Mouse (Mus musculus) embryonic facial prominence, embryonic 13.5 days (tissue): ENCODE measurements around the gene Lcn6. TPM values are rescaled to one million over a fixed set of nuclear protein-coding genes. Genes with fewer than 3 reads are reported as not detected.

Experiments used
- ATAC-seq: fragments of 200-750 bp; cut with Nextera tagmentation; 2 replicates; pipeline ENCODE4 v1.8.0; 2017; ENCODE audit warnings: low read depth; ENCODE audit not compliant: insufficient number of reproducible peaks, insufficient read depth, low FRiP score, low TSS enrichment
- H3K27ac ChIP-seq: fragments of 300-500 bp; sonication (generic); 2 replicates; pipeline ENCODE4 v1.5.1; 2015; ENCODE audit warnings: moderate library complexity, mild to moderate bottlenecking, inconsistent platforms
- H3K27me3 ChIP-seq: fragments of 300-500 bp; sonication (generic); 2 replicates; pipeline ENCODE4 v1.6.1; 2015; ENCODE audit warnings: mild to moderate bottlenecking, inconsistent platforms
- H3K36me3 ChIP-seq: fragments of 300-500 bp; sonication (generic); 2 replicates; pipeline ENCODE4 v1.6.1; 2015; ENCODE audit warnings: mild to moderate bottlenecking, inconsistent platforms
- H3K4me1 ChIP-seq: fragments of 300-500 bp; sonication (generic); 2 replicates; pipeline ENCODE4 v1.6.1; 2015; ENCODE audit warnings: inconsistent platforms
- H3K4me2 ChIP-seq: fragments of 300-500 bp; sonication (generic); 2 replicates; pipeline ENCODE4 v1.6.1; 2015; ENCODE audit warnings: moderate library complexity, mild to moderate bottlenecking, inconsistent platforms
- H3K4me3 ChIP-seq: fragments of 300-500 bp; sonication (generic); 2 replicates; pipeline ENCODE4 v1.5.1; 2015; ENCODE audit warnings: mild to moderate bottlenecking, inconsistent platforms
- H3K9ac ChIP-seq: fragments of 300-500 bp; sonication (generic); 2 replicates; pipeline ENCODE4 v1.6.1; 2015; ENCODE audit warnings: mild to moderate bottlenecking, inconsistent platforms
- H3K9me3 ChIP-seq: fragments of 300-500 bp; sonication (generic); 2 replicates; pipeline ENCODE4 v1.6.1; 2016; ENCODE audit warnings: inconsistent platforms
- WGBS: fragments of 180-500 bp; shearing (Covaris S2); methylation state at CpG from one replicate; pipeline ENCODE4 v1.1.7; 2015; ENCODE audit warnings: mixed read lengths; 5-methylcytosine and 5-hydroxymethylcytosine counted together
- polyA plus RNA-seq: library from polyadenylated mRNA; unstranded; fragments of >200 nt; fragmentation: Nextera tagmentation; extraction: Ambion mirVana; gene quantifications from 2 replicates; pipeline ENCODE4 v1.2.1, GENCODE M21; 2015

The Lcn6 gene
- not detected in 2 replicates for polyA plus RNA-seq

DNA sequence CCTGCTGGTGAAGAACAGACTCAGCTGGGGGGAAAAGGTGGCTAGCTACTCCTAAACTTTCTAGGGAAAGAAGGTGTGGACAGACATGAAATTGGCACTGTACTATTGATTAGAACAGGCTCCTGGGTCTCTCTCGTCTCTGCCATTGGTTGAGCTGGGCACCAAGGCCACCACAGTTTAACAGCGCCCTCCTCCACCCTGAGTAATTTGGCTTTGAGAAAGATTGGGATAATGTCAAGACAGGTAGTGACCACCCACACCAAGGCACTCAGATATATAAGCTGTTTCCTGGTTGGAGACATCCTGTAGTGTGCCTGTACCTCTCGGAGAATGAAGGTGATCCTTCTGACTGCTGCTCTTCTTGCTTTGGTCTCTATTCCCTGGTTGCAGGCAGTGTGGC lies at the start of gene Lcn6:
Gene Lcn6 (plus strand): TSS at position 301 of the 400 bp plus-strand sequence.
- no peak for ATAC-seq
- no peak within 1 kb of the TSS for H3K27ac ChIP-seq
- H3K9ac ChIP-seq = no peak within 1 kb of the TSS
- no peak within 1 kb of the TSS for H3K4me3 ChIP-seq
- H3K4me2 ChIP-seq = no peak within 1 kb of the TSS
- H3K4me1 ChIP-seq = 0 out of 2 replicates have a peak, but pooled peaks cover 3% of the 10 kb centered on the region
- no peaks in the 10 kb centered on the region for H3K36me3 ChIP-seq
- H3K27me3 ChIP-seq = no peaks in the 10 kb centered on the region
- no peaks in the 10 kb centered on the region for H3K9me3 ChIP-seq
- 88% methylated on average over 3 of the region's 3 CpGs for WGBS

- Histone ChIP-seq H3K9ac (no peak within 1 kb of the TSS), H3K4me2 (no peak within 1 kb of the TSS), H3K4me1 (no peaks in the 10 kb centered on the region), H3K27ac (no peak within 1 kb of the TSS), H3K27me3 (no peaks in the 10 kb centered on the region), H3K9me3 (no peaks in the 10 kb centered on the region), H3K4me3 (no peak within 1 kb of the TSS), H3K36me3 (no peaks in the 10 kb centered on the region)
- ATAC-seq = no peak
- WGBS = 69% methylated on average over 6 of the region's 6 CpGs
These were observed 48.8 kb upstream of the Lcn6 start, which contains the start of gene Fcna for GRCm38 (mm10) chr2:25627811-25628210. Gene Fcna (minus strand): TSS chr2:25628030.

GRCm38 (mm10) chr2:25628738-25629137 lies 47.8 kb upstream of the Lcn6 start:
- H3K4me3 ChIP-seq = no peak overlapping the region

GRCm38 (mm10) chr2:25633616-25634015 lies 43.0 kb upstream of the Lcn6 start:
- no peaks in the 10 kb centered on the region for H3K36me3 ChIP-seq
- no peak overlapping the region for H3K9ac ChIP-seq
- no peaks in the 10 kb centered on the region for H3K27me3 ChIP-seq
- no peaks in the 10 kb centered on the region for H3K9me3 ChIP-seq
- H3K4me3 ChIP-seq = no peak overlapping the region
- no peak for ATAC-seq
- WGBS = 76% methylated on average over 3 of the region's 3 CpGs
- no peak overlapping the region for H3K4me2 ChIP-seq
- no peaks in the 10 kb centered on the region for H3K4me1 ChIP-seq
- H3K27ac ChIP-seq = no peak overlapping the region

More at GRCm38 (mm10) chr2:25628738-25629137, 47.8 kb upstream of the Lcn6 start:
- Histone ChIP-seq H3K4me2 (no peak overlapping the region), H3K9me3 (no peaks in the 10 kb centered on the region), H3K9ac (no peak overlapping the region), H3K27ac (no peak overlapping the region), H3K27me3 (no peaks in the 10 kb centered on the region), H3K4me1 (no peaks in the 10 kb centered on the region), H3K36me3 (no peaks in the 10 kb centered on the region)
- no peak for ATAC-seq
- 42% methylated on average over 4 of the region's 4 CpGs for WGBS

DNA sequence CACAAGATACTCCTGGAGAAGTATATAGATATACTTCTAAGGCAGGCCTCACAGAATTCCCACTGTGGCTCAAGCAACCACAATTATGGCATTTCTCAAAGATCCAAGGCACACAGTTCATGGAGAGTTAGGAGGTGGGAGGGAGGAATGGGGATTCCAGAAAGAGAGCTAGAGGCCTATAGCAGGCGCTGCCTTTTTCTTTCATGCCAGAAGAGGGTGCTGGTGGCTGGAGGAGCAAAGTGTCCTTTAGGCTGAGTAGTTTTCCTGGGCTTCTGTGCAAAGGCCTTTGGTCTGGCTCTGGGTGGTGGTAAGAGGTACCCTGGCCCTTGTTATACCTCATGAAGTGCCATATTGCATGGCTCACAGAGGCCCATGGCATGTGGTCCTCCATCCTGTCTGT lies 42.5 kb upstream of the Lcn6 start:
- Histone ChIP-seq H3K9me3 (no peaks in the 10 kb centered on the region), H3K4me1 (no peaks in the 10 kb centered on the region), H3K9ac (no peak overlapping the region), H3K36me3 (no peaks in the 10 kb centered on the region), H3K27me3 (no peaks in the 10 kb centered on the region), H3K4me2 (no peak overlapping the region), H3K27ac (no peak overlapping the region), H3K4me3 (no peak overlapping the region)
- whole genome bisulfite sequencing = 56% methylated on average over 1 of the region's 1 CpGs
- ATAC-seq = no peak

GRCm38 (mm10) chr2:25639890-25640289 lies 36.7 kb upstream of the Lcn6 start:
- ATAC-seq = no peak
- Histone ChIP-seq H3K36me3 (no peaks in the 10 kb centered on the region), H3K27ac (no peak overlapping the region), H3K9me3 (no peaks in the 10 kb centered on the region), H3K27me3 (no peaks in the 10 kb centered on the region), H3K9ac (no peak overlapping the region), H3K4me1 (no peaks in the 10 kb centered on the region), H3K4me2 (no peak overlapping the region), H3K4me3 (no peak overlapping the region)
- 9% methylated on average over 6 of the region's 6 CpGs for WGBS

DNA sequence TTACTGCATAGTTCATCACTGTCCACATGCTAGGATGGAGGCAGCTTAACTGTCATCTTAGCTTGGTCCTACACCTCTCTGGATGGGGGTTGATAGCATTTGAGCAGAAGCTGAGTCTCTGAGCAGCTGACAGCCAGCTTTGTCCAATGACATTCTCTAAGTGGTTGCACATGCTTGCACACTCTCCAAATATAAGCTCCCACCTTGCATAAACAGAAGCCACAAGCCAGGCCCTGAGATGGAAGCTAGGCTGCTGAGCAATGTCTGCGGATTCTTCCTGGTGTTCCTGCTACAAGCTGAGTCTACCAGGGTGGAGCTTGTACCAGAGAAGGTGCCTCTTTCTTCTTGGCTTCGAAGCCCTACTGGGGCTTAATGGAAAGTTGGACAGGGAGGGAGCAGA lies 23.7 kb upstream of the Lcn6 start, which contains the start of gene Lcn8:
Gene Lcn8 (plus strand): TSS at position 219 of the 400 bp plus-strand sequence.
- Histone ChIP-seq H3K4me3 (no peak within 1 kb of the TSS), H3K36me3 (no peaks in the 10 kb centered on the region), H3K9me3 (no peaks in the 10 kb centered on the region), H3K4me1 (no peaks in the 10 kb centered on the region), H3K27ac (no peak within 1 kb of the TSS), H3K9ac (no peak within 1 kb of the TSS), H3K27me3 (no peaks in the 10 kb centered on the region), H3K4me2 (no peak within 1 kb of the TSS)
- ATAC-seq = no peak
- WGBS = 80% methylated on average over 2 of the region's 2 CpGs

- Histone ChIP-seq H3K27ac (no peak overlapping the region), H3K9me3 (no peaks in the 10 kb centered on the region), H3K4me3 (no peak overlapping the region), H3K4me2 (no peak overlapping the region), H3K36me3 (no peaks in the 10 kb centered on the region), H3K4me1 (no peaks in the 10 kb centered on the region), H3K27me3 (no peaks in the 10 kb centered on the region), H3K9ac (no peak overlapping the region)
- ATAC-seq = no peak
- 33% methylated on average over 1 of the region's 1 CpGs for WGBS
These were observed 22.1 kb upstream of the Lcn6 start for GRCm38 (mm10) chr2:25654502-25654901.

DNA sequence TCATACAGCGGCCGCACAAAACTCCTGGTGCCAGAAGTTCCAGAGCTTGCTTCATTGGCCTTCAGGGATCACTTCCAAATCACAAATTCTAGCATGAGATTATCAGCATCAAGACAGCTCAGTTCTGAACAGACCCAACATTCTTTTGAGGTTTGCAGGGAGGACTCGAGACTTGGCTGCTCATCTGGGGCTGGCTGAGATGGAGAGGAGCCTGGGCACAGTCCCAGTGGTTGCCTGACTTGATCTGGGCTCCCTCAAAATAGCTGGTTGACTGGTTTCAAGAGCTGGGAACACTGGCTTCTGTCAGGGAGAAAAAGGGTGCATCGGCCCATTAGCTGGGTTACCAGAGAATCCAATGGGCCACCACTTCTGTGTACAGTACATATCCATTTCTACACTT lies 19.9 kb upstream of the Lcn6 start:
- WGBS = 84% methylated on average over 4 of the region's 4 CpGs
- Histone ChIP-seq H3K4me3 (no peak overlapping the region), H3K4me1 (no peaks in the 10 kb centered on the region), H3K9me3 (no peaks in the 10 kb centered on the region), H3K27ac (no peak overlapping the region), H3K4me2 (no peak overlapping the region), H3K36me3 (no peaks in the 10 kb centered on the region), H3K9ac (no peak overlapping the region), H3K27me3 (no peaks in the 10 kb centered on the region)
- no peak for ATAC-seq

- Histone ChIP-seq H3K27ac (no peak overlapping the region), H3K9me3 (no peaks in the 10 kb centered on the region), H3K4me2 (no peak overlapping the region), H3K4me3 (no peak overlapping the region), H3K36me3 (no peaks in the 10 kb centered on the region), H3K9ac (no peak overlapping the region), H3K4me1 (no peaks in the 10 kb centered on the region), H3K27me3 (no peaks in the 10 kb centered on the region)
- 78% methylated on average over 4 of the region's 4 CpGs for WGBS
- no peak for ATAC-seq
These were observed 19.3 kb upstream of the Lcn6 start for GRCm38 (mm10) chr2:25657246-25657645.

DNA sequence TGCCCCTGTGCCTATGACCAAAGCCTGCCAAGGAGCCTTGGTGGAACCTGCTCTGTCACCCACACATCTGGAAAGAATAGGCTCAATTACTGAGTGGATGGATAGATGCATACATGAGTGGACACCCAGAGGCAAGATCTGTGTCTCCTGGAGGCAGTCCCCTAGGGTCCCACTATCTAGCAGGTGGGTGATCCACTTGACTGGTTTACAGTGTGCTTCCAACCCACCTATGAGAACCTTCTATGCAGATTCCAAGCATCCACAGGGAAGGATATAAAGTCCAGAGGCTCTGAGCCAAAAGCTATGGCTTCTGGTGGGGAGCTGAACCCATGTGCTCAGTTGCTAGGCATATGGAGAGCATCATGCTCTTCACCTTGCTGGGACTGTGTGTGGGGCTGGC lies 18.9 kb upstream of the Lcn6 start, which contains the start of gene Lcn5:
Gene Lcn5 (plus strand): TSS at position 301 of the 400 bp plus-strand sequence.
- no peaks in the 10 kb centered on the region for H3K4me1 ChIP-seq
- H3K9ac ChIP-seq = no peak within 1 kb of the TSS
- H3K9me3 ChIP-seq = no peaks in the 10 kb centered on the region
- H3K4me3 ChIP-seq = no peak within 1 kb of the TSS
- H3K27me3 ChIP-seq = no peaks in the 10 kb centered on the region
- ATAC-seq = no peak
- H3K27ac ChIP-seq = no peak within 1 kb of the TSS
- H3K4me2 ChIP-seq = no peak within 1 kb of the TSS
- H3K36me3 ChIP-seq = no peaks in the 10 kb centered on the region

- H3K27ac ChIP-seq = no peak overlapping the region
- H3K27me3 ChIP-seq = no peaks in the 10 kb centered on the region
- ATAC-seq = no peak
- H3K4me3 ChIP-seq = no peak overlapping the region
- H3K9ac ChIP-seq = no peak overlapping the region
- no peaks in the 10 kb centered on the region for H3K4me1 ChIP-seq
- WGBS = 84% methylated on average over 8 of the region's 8 CpGs
- H3K4me2 ChIP-seq = no peak overlapping the region
- no peaks in the 10 kb centered on the region for H3K9me3 ChIP-seq
- no peaks in the 10 kb centered on the region for H3K36me3 ChIP-seq
These were observed 16.3 kb upstream of the Lcn6 start for GRCm38 (mm10) chr2:25660279-25660678.
